Mouse (Mus musculus) ES-E14 (cell line): ENCODE results near the gene Btbd8. TPM values are rescaled to one million over a fixed set of nuclear protein-coding genes. Genes with fewer than 3 reads are reported as not detected.

Source experiments
- DNase-seq: peaks from one replicate; pipeline ENCODE4 v3.0.0-alpha.2; 2013; ENCODE audit warnings: low read depth, low spot score
- H3K27ac ChIP-seq: 2 replicates; pipeline ENCODE4 v1.5.1; 2012; ENCODE audit warnings: low read depth, mild to moderate bottlenecking, low read length, moderate library complexity, mixed read lengths; ENCODE audit not compliant: poor library complexity, insufficient read depth, severe bottlenecking
- H3K36me3 ChIP-seq: 2 replicates; pipeline ENCODE4 v1.6.1; 2012; ENCODE audit warnings: mild to moderate bottlenecking, low read length, moderate library complexity, mixed read lengths; ENCODE audit not compliant: control insufficient read depth, poor library complexity, insufficient read depth, severe bottlenecking
- H3K4me1 ChIP-seq, 2 experiments: fragments of 150-350 bp in 1 of 2; sonication (generic) in 1 of 2; 2 replicates each; pipeline ENCODE4 v1.6.1; 2012; ENCODE audit warnings: low read length in 2 of 2, mild to moderate bottlenecking in 1 of 2, mixed read lengths in 1 of 2; ENCODE audit not compliant: control insufficient read depth in 2 of 2, insufficient read depth in 2 of 2, poor library complexity in 1 of 2
- H3K4me3 ChIP-seq, 2 experiments: fragments of 150-350 bp in 1 of 2; sonication (generic) in 1 of 2; 2 replicates each; pipeline ENCODE4 v1.5.1; 2012; ENCODE audit warnings: low read length in 2 of 2, low read depth in 1 of 2, mild to moderate bottlenecking in 1 of 2, mixed read lengths in 1 of 2; ENCODE audit not compliant: insufficient read depth in 1 of 2, poor library complexity in 1 of 2, severe bottlenecking in 1 of 2
- H3K9ac ChIP-seq: 2 replicates; pipeline ENCODE4 v1.6.1; 2012; ENCODE audit warnings: low read depth, mild to moderate bottlenecking, low read length, mixed read lengths; ENCODE audit not compliant: poor library complexity, insufficient read depth, severe bottlenecking
- H3K9me3 ChIP-seq: fragments of 150-350 bp; sonication (generic); 2 replicates; pipeline ENCODE4 v1.6.1; 2012; ENCODE audit warnings: low read depth, mild to moderate bottlenecking, low read length; ENCODE audit not compliant: control insufficient read depth, insufficient read depth
- CHD2 ChIP-seq: IDR thresholded peaks from 2 replicates; pipeline ENCODE4 v1.6.1; 2014; ENCODE audit warnings: mild to moderate bottlenecking, low read depth, low read length, inconsistent platforms
- HCFC1 ChIP-seq: IDR thresholded peaks from 2 replicates; pipeline ENCODE4 v1.6.1; 2012; ENCODE audit warnings: low read length, inconsistent platforms, borderline replicate concordance; ENCODE audit not compliant: insufficient read depth
- MAFK ChIP-seq: IDR thresholded peaks from 2 replicates; pipeline ENCODE4 v1.6.1; 2014; ENCODE audit warnings: mild to moderate bottlenecking, low read depth, low read length, inconsistent platforms; ENCODE audit not compliant: insufficient read depth
- ZC3H11A ChIP-seq: IDR thresholded peaks from 2 replicates; pipeline ENCODE4 v1.6.1; 2012; ENCODE audit warnings: low read depth, mild to moderate bottlenecking, inconsistent platforms, low read length, borderline replicate concordance
- ZNF384 ChIP-seq: IDR thresholded peaks from 2 replicates; pipeline ENCODE4 v1.6.1; 2012; ENCODE audit warnings: low read depth, low read length, inconsistent platforms
- in situ Hi-C, 2 experiments: fragments of 600-800 bp; cut with MboI; formaldehyde crosslinking; loops; one replicate each; pipeline ENCODE4 v1.15.1; 2025; ENCODE audit warnings: low sequenced_read_pairs in 2 of 2, inconsistent platforms in 1 of 2; ENCODE audit not compliant: unreplicated experiment in 2 of 2
- total RNA-seq: library from RNA; depleted of rRNA; stranded (reverse); fragments of 300-350 nt; gene quantifications from 2 replicates; pipeline ENCODE4 v1.2.3, GENCODE M21; 2012

Btbd8 gene
- total RNA-seq, 1 experiment: 5.4 TPM

- in situ Hi-C loops: no loop called here
- H3K9ac ChIP-seq: no peak overlapping the region
- H3K27ac ChIP-seq: no peak overlapping the region
- H3K4me3 ChIP-seq: no peak overlapping the region
- no peaks in the 10 kb centered on the region for H3K4me1 ChIP-seq
- no peak for DNase-seq
- H3K36me3 ChIP-seq: no peaks in the 10 kb centered on the region
- no peak for TF ChIP-seq CHD2
- no peak for TF ChIP-seq ZNF384
- TF ChIP-seq MAFK: no peak
- no peak for TF ChIP-seq ZC3H11A
- no peak for TF ChIP-seq HCFC1
- no peaks in the 10 kb centered on the region for H3K9me3 ChIP-seq
Observed at GRCm38 (mm10) chr5:107515453-107515852, 77.7 kb downstream of the Btbd8 start.

- TF ChIP-seq MAFK (no peak), HCFC1 (no peak), ZC3H11A (no peak), ZNF384 (no peak), CHD2 (no peak)
- Histone ChIP-seq H3K4me1 (no peaks in the 10 kb centered on the region), H3K4me3 (no peak overlapping the region), H3K27ac (no peak overlapping the region), H3K9me3 (no peaks in the 10 kb centered on the region), H3K9ac (no peak overlapping the region), H3K36me3 (no peaks in the 10 kb centered on the region)
- in situ Hi-C loops: no loop called here
- no peak for DNase-seq
Observed at GRCm38 (mm10) chr5:107516087-107516486, 78.3 kb downstream of the Btbd8 start.

- no peak overlapping the region for H3K9ac ChIP-seq
- no peak overlapping the region for H3K4me3 ChIP-seq
- H3K4me1 ChIP-seq: no peaks in the 10 kb centered on the region
- no peak for DNase-seq
- no peaks in the 10 kb centered on the region for H3K9me3 ChIP-seq
- in situ Hi-C loops: no loop called here
- TF ChIP-seq ZNF384: no peak
- no peak for TF ChIP-seq CHD2
- no peak for TF ChIP-seq HCFC1
- TF ChIP-seq ZC3H11A: no peak
- TF ChIP-seq MAFK: no peak
- H3K27ac ChIP-seq: no peak overlapping the region
- H3K36me3 ChIP-seq: no peaks in the 10 kb centered on the region
Observed at GRCm38 (mm10) chr5:107518602-107519001, 80.8 kb downstream of the Btbd8 start.

- Histone ChIP-seq H3K9me3 (no peaks in the 10 kb centered on the region), H3K9ac (no peak overlapping the region), H3K36me3 (no peaks in the 10 kb centered on the region), H3K4me3 (no peak overlapping the region), H3K27ac (no peak overlapping the region), H3K4me1 (no peaks in the 10 kb centered on the region)
- DNase-seq: no peak
- in situ Hi-C loops: no loop called here
- no peak for TF ChIP-seq ZC3H11A
- TF ChIP-seq MAFK: no peak
- TF ChIP-seq CHD2: no peak
- no peak for TF ChIP-seq ZNF384
- no peak for TF ChIP-seq HCFC1
Observed at GRCm38 (mm10) chr5:107521386-107521785, 83.6 kb downstream of the Btbd8 start.

DNA sequence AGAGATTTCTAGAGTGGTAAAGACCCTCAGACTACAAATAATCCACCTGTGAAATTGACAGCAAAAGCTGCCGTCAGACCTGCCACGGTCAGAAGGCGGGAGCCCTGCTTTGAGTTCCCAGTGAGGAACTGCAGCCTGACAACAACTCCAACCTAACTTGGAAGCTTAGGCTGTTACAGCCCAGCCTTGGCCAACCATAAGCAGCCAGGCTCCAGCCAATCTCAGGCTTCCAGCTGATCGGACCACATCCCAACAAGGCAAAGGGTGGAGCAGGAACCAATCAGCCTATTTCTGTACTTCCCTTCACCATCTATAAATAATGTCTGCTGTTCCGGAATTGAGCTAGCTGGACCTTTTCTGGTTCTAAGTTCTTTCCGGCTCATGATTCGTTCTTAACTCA, 84.1 kb downstream of the Btbd8 start:
- TF ChIP-seq ZC3H11A: no peak
- no peak for TF ChIP-seq CHD2
- no peak for TF ChIP-seq MAFK
- no peak for TF ChIP-seq ZNF384
- TF ChIP-seq HCFC1: no peak
- Histone ChIP-seq H3K27ac (no peak overlapping the region), H3K9ac (no peak overlapping the region), H3K4me3 (no peak overlapping the region), H3K9me3 (no peaks in the 10 kb centered on the region), H3K36me3 (no peaks in the 10 kb centered on the region), H3K4me1 (no peaks in the 10 kb centered on the region)
- in situ Hi-C loops: no loop called here
- DNase-seq: no peak
